Mouse (Mus musculus) layer of hippocampus, adult 8-10 months (tissue): ENCODE data around the gene Gm12794. TPM values are rescaled to one million over a fixed set of nuclear protein-coding genes. Genes with fewer than 3 reads are reported as not detected.
"Not testable (repeated sequence)": the region's sequence is repeated elsewhere in the genome, so short reads cannot be mapped to it uniquely, and the experiment has no call there.

ENCODE experiments used
- DNase-seq, 2 experiments: peaks; one replicate each; pipeline ENCODE4 v3.0.0; 2022; ENCODE audit warnings: low spot score in 2 of 2
- total RNA-seq, 4 experiments: library from RNA; stranded (reverse); gene quantifications; 2 replicates each; pipeline ENCODE4 v1.2.4; 2022

Gene Gm12794
- not detected for total RNA-seq

GRCm38 (mm10) chr4:101940107-101940506 lies at the start of gene Gm12794:
TSS of gene Gm12794 (plus strand) at chr4:101940407.
- DNase-seq = not testable (repeated sequence)

- no peak for DNase-seq
Observed at GRCm38 (mm10) chr4:101893656-101894420, 46.4 kb upstream of the Gm12794 start, which contains the start of gene C130073F10Rik. TSS of gene C130073F10Rik (minus strand) at chr4:101893789.

DNA sequence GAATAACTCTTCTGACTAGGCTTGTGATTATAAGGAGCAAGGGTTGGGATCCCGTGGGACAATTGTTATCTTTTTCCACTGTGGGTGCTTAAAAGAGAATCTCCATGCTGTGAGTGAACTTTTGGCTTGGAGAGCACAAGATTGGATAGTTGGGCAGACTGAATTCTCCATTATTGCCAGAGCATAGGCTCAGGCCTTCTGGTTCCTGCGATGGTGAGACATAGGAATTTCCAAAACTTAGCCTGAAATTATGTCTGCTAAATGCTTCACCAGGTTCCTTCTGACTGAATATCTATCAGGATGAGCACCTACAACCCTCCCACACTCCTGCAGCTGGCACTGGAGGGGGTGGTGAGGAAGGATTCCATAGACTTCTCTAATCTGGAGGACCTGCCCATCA lies 31.4 kb upstream of the Gm12794 start, which contains the start of gene Gm12800:
Gene Gm12800, plus strand, starts transcription at position 301 of the 400 bp plus-strand sequence.
- DNase-seq = not testable (repeated sequence)

DNA sequence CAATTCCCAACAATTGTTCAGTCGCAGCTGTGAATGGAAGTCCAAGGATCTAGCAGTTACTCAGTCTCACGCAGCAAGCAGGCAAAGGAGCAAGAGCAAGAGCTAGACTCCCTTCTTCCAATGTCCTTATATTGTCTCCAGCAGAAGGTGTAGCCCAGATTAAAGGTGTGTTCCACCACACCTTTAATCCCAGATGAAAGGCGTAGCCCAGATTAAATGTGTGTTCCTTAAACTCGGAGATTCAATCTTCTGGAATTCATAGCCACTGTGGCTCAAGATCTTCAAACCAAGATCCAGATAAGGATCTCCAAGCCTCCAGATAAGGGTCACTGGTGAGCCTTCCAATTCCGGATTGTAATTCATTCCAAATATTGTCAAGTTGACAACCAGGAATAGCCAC lies 40.7 kb downstream of the Gm12794 start, which contains the start of gene Gm12790:
Gene Gm12790, minus strand, starts transcription at position 101 of the 400 bp plus-strand sequence.
- DNase-seq = not testable (repeated sequence)

- no peak for DNase-seq
Observed at GRCm38 (mm10) chr4:101985678-101986077, 45.5 kb downstream of the Gm12794 start.

- DNase-seq = not testable (repeated sequence)
Observed at GRCm38 (mm10) chr4:101986326-101986725, 46.1 kb downstream of the Gm12794 start, which contains the start of gene Gm12789. TSS of gene Gm12789 (plus strand) at chr4:101986626.

Other genes with a start within 250 kb of the Gm12794 start
- 1 to 10 TPM; 1.8 to 3.3 (median 3.1) TPM for gene Lepr, start 223.0 kb upstream of the Gm12794 start, total RNA-seq
- not detected for gene B020004J07Rik, start 96.4 kb upstream of the Gm12794 start, total RNA-seq
- gene C130073F10Rik, start 46.6 kb upstream of the Gm12794 start, total RNA-seq = not detected
- gene Gm12800, start 31.3 kb upstream of the Gm12794 start, total RNA-seq = not detected
- gene Gm12790, start 40.6 kb downstream of the Gm12794 start, total RNA-seq = not detected
- gene Gm12789, start 46.2 kb downstream of the Gm12794 start, total RNA-seq = not detected
- 10 to 100 TPM; 67.4 to 82.7 (median 71.2) TPM for gene Pde4b, start 147.1 kb downstream of the Gm12794 start, total RNA-seq